Mouse (Mus musculus) left cerebral cortex, adult 11 months (tissue): ENCODE measurements around the gene Usp27x.

Experiments used
- DNase-seq: peaks from one replicate; pipeline ENCODE4 v3.0.0; 2022; ENCODE audit warnings: low spot score

Gene Usp27x

GRCm38 (mm10) chrX:7375716-7376480 lies at the start of gene Usp27x:
Gene Usp27x (minus strand): TSS chrX:7375830.
- DNase-seq: peak; percentile 46

GRCm38 (mm10) chrX:7422691-7423111 lies 47.1 kb upstream of the Usp27x start:
- DNase-seq: peak; percentile 62

- no peak for DNase-seq
Observed at GRCm38 (mm10) chrX:7422166-7422565, 46.5 kb upstream of the Usp27x start.

GRCm38 (mm10) chrX:7421016-7421415 lies 45.4 kb upstream of the Usp27x start:
- DNase-seq: peak; percentile 74

GRCm38 (mm10) chrX:7416178-7416871 lies 40.7 kb upstream of the Usp27x start:
- peak; percentile 62 for DNase-seq

GRCm38 (mm10) chrX:7415308-7415707 lies 39.7 kb upstream of the Usp27x start:
- DNase-seq: no peak

- no peak for DNase-seq
Observed at GRCm38 (mm10) chrX:7412239-7413033, 36.8 kb upstream of the Usp27x start.

GRCm38 (mm10) chrX:7376586-7376985 lies 956 bp upstream of the Usp27x start:
- DNase-seq: no peak

- DNase-seq: no peak
Observed at GRCm38 (mm10) chrX:7375322-7375715, 311 bp downstream of the Usp27x start.

- no peak for DNase-seq
Observed at GRCm38 (mm10) chrX:7325455-7325854, 50.2 kb downstream of the Usp27x start.

- DNase-seq: peak; percentile 12
Observed at GRCm38 (mm10) chrX:7322288-7322687, 53.3 kb downstream of the Usp27x start.
